Mouse (Mus musculus) lung, postnatal 0 days (tissue): Measurements from ENCODE around the gene Pakap. TPM values are rescaled to one million over a fixed set of nuclear protein-coding genes. Genes with fewer than 3 reads are reported as not detected.

ENCODE experiments used
- ATAC-seq: fragments of 200-750 bp; cut with Nextera tagmentation; 2 replicates; pipeline ENCODE4 v1.8.0; 2017; ENCODE audit warnings: moderate library complexity
- DNase-seq: peaks from one replicate; pipeline ENCODE4 v3.0.0-alpha.2; 2016; ENCODE audit warnings: low spot score
- H3K27ac ChIP-seq: fragments of 300-500 bp; sonication (generic); 2 replicates; pipeline ENCODE4 v1.5.1; 2014; ENCODE audit warnings: antibody characterized with exemption, mild to moderate bottlenecking, low read length, mixed read lengths
- H3K27me3 ChIP-seq: fragments of 300-500 bp; sonication (generic); replicated peaks from 2 replicates; pipeline ENCODE4 v1.6.1; 2014; ENCODE audit warnings: low read length, mixed read lengths; ENCODE audit not compliant: insufficient read depth
- H3K36me3 ChIP-seq: fragments of 300-500 bp; sonication (generic); 2 replicates; pipeline ENCODE4 v1.6.1; 2014; ENCODE audit warnings: low read length, mixed read lengths; ENCODE audit not compliant: insufficient read depth
- H3K4me1 ChIP-seq: fragments of 300-500 bp; sonication (generic); 2 replicates; pipeline ENCODE4 v1.6.1; 2014; ENCODE audit warnings: antibody characterized with exemption, low read depth, low read length, mixed read lengths; ENCODE audit not compliant: insufficient read depth
- H3K4me2 ChIP-seq: fragments of 300-500 bp; sonication (generic); replicated peaks from 2 replicates; pipeline ENCODE4 v1.6.1; 2014; ENCODE audit warnings: low read depth, mild to moderate bottlenecking, low read length, moderate library complexity, mixed read lengths
- H3K4me3 ChIP-seq: fragments of 300-500 bp; sonication (generic); 2 replicates; pipeline ENCODE4 v1.5.1; 2014; ENCODE audit warnings: low read depth, low read length
- H3K9ac ChIP-seq: fragments of 300-500 bp; sonication (generic); replicated peaks from 2 replicates; pipeline ENCODE4 v1.6.1; 2014; ENCODE audit warnings: low read depth, mild to moderate bottlenecking
- H3K9me3 ChIP-seq: fragments of 300-500 bp; sonication (generic); 2 replicates; pipeline ENCODE4 v1.6.1; 2016; ENCODE audit warnings: low read length, mixed read lengths
- CTCF ChIP-seq: IDR thresholded peaks from 2 replicates; pipeline ENCODE4 v1.5.1; 2016; ENCODE audit warnings: antibody characterized with exemption, mild to moderate bottlenecking
- EP300 ChIP-seq: IDR thresholded peaks from 2 replicates; pipeline ENCODE4 v1.6.1; 2016; ENCODE audit warnings: antibody characterized with exemption, mild to moderate bottlenecking, control low read depth
- WGBS: fragments of 180-500 bp; shearing (Covaris S2); extraction: QIAGEN DNeasy Blood & Tissue Kit; methylation state at CpG from one replicate; pipeline ENCODE4 v1.1.7; 2014; 5-methylcytosine and 5-hydroxymethylcytosine counted together
- polyA plus RNA-seq: library from polyadenylated mRNA; unstranded; fragments of >200 nt; fragmentation: Nextera tagmentation; extraction: Ambion mirVana; gene quantifications from 2 replicates; pipeline ENCODE4 v1.2.1, GENCODE M21; 2015

Gene Pakap
- polyA plus RNA-seq, 1 experiment from 2014 or later = 60.5 TPM

- no peak for DNase-seq
- Histone ChIP-seq H3K4me3 (no peak overlapping the region), H3K4me2 (no peak overlapping the region; the same call in 1 of the 2 replicates), H3K27ac (no peak overlapping the region), H3K9me3 (no peaks in the 10 kb centered on the region), H3K4me1 (peaks cover 18% of the 10 kb centered on the region), H3K27me3 (no peaks in the 10 kb centered on the region), H3K9ac (no peak overlapping the region), H3K36me3 (peaks cover 35% of the 10 kb centered on the region)
- WGBS = 92% methylated on average over 1 of the region's 1 CpGs
- no peak for ATAC-seq
- TF ChIP-seq EP300 = no peak
- TF ChIP-seq CTCF = no peak
Measured at GRCm38 (mm10) chr4:57851731-57852130, 283.8 kb downstream of the Pakap start.

DNA sequence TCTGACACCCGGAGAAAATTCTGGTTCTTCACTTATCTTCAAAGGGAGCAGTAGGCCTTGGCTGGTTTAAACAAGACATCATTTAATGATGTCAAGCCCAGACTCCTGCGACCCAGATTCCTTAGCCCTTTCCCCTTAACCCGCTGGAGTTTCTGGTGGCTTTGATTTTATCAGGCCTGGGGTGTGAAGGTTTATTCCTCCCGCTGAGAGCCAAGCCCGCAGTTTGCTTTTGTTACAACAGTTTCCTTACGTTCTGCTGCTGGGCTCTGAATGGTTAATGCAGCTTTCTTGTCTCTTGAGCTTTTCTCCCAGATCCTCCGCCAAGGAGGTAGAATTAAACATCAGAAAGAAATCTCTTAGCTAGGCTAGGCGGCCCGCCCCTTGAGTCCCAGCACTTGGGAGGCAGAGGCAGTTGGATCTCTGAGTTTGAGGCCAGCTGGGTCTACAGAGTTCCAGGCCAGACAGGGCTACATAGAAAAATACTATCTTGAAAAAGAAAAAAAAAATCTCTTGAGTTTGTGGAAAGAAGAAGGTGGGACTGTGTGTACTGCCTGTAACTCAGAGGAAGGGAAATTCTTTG, 284.6 kb downstream of the Pakap start:
- Histone ChIP-seq H3K27ac (no peak overlapping the region), H3K4me2 (no peak overlapping the region), H3K4me3 (no peak overlapping the region), H3K4me1 (peaks cover 13% of the 10 kb centered on the region), H3K27me3 (no peaks in the 10 kb centered on the region), H3K9me3 (no peaks in the 10 kb centered on the region), H3K36me3 (peaks cover 43% of the 10 kb centered on the region), H3K9ac (no peak overlapping the region)
- DNase-seq (no peak), ATAC-seq (no peak)
- WGBS = 24% methylated on average over 9 of the region's 9 CpGs
- TF ChIP-seq EP300 = no peak
- no peak for TF ChIP-seq CTCF

- H3K9ac ChIP-seq = no peak overlapping the region
- TF ChIP-seq EP300 = no peak
- no peak for TF ChIP-seq CTCF
- no peak for DNase-seq
- H3K27me3 ChIP-seq = no peaks in the 10 kb centered on the region
- H3K4me1 ChIP-seq = peaks cover 8% of the 10 kb centered on the region
- H3K4me3 ChIP-seq = no peak overlapping the region
- H3K36me3 ChIP-seq = peaks cover 50% of the 10 kb centered on the region
- no peak overlapping the region for H3K27ac ChIP-seq
- H3K9me3 ChIP-seq = no peaks in the 10 kb centered on the region
- ATAC-seq = no peak
- H3K4me2 ChIP-seq = no peak overlapping the region
- 86% methylated on average over 6 of the region's 6 CpGs for WGBS
Measured at GRCm38 (mm10) chr4:57854181-57854580, 286.2 kb downstream of the Pakap start.

DNA sequence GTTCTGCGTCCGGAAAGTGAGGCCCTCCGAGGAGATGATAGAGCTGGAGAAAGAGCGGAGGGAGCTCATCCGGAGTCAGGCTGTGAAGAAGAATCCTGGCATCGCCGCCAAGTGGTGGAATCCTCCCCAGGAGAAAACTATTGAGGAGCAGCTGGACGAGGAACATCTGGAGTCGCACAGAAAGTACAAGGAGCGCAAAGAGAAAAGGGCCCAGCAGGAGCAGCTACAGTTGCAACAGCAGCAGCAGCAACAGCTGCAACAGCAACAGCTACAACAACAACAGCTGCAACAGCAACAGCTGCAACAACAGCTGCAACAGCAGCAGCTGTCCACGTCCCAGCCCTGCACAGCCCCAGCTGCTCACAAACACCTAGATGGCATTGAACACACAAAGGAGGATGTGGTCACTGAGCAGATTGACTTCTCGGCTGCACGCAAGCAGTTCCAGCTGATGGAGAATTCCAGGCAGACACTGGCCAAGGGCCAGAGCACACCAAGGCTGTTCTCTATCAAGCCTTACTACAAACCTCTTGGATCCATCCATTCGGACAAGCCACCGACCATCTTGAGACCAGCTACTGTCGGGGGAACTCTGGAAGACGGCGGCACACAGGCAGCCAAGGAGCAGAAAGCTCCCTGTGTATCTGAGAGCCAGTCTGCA, 287.4 kb downstream of the Pakap start:
- Histone ChIP-seq H3K4me1 (peaks cover 11% of the 10 kb centered on the region), H3K36me3 (peaks cover 43% of the 10 kb centered on the region), H3K27me3 (no peaks in the 10 kb centered on the region), H3K9me3 (no peaks in the 10 kb centered on the region), H3K27ac (peak overlapping the region; percentile 35; the same call in 1 of the 2 replicates), H3K9ac (no peak overlapping the region), H3K4me2 (no peak overlapping the region), H3K4me3 (no peak overlapping the region)
- DNase-seq (peak; percentile 88), ATAC-seq (peak; percentile 82)
- WGBS = 64% methylated on average over 18 of the region's 18 CpGs
- TF ChIP-seq EP300 = peak; percentile 60; the same call in 1 of the 2 replicates
- TF ChIP-seq CTCF = peak; percentile 46

GRCm38 (mm10) chr4:57856673-57857072, 288.7 kb downstream of the Pakap start:
- Histone ChIP-seq H3K27ac (no peak overlapping the region), H3K4me2 (no peak overlapping the region), H3K27me3 (no peaks in the 10 kb centered on the region), H3K4me1 (peaks cover 14% of the 10 kb centered on the region), H3K9me3 (no peaks in the 10 kb centered on the region), H3K9ac (no peak overlapping the region), H3K4me3 (no peak overlapping the region), H3K36me3 (peaks cover 43% of the 10 kb centered on the region)
- no peak for ATAC-seq
- no peak for DNase-seq
- TF ChIP-seq EP300 (no peak), CTCF (no peak)
- 86% methylated on average over 10 of the region's 10 CpGs for WGBS

DNA sequence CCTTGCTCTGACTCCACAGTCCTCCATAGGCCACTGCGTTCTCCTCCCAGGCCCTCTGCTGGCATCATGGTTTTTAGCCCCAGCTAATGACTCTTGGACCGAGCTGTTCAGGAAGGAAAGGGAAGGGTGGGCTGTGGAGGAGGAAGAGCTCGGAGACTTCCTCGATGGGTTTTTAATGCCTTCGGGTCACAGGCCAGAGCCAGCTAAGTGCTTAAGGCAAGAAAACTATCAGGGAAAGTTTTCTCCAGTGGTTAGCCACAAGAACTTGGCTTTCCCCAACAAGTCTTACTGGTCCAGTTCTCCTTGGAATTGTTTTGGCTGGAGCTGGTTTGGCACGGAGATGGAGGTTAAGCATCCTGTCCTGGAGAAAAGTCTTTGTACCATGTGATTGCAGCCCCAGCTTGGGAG, 292.2 kb downstream of the Pakap start:
- ATAC-seq (0 out of 2 replicates have a peak, but pooled peaks have one; percentile 26), DNase-seq (no peak)
- H3K36me3 ChIP-seq = peaks cover 28% of the 10 kb centered on the region
- no peak overlapping the region for H3K9ac ChIP-seq
- TF ChIP-seq EP300 (no peak), CTCF (peak; percentile 59)
- no peaks in the 10 kb centered on the region for H3K9me3 ChIP-seq
- 47% methylated on average over 6 of the region's 6 CpGs for WGBS
- peaks cover 14% of the 10 kb centered on the region for H3K4me1 ChIP-seq
- H3K4me2 ChIP-seq = no peak overlapping the region
- H3K27me3 ChIP-seq = no peaks in the 10 kb centered on the region
- H3K27ac ChIP-seq = no peak overlapping the region
- H3K4me3 ChIP-seq = no peak overlapping the region
